Mouse (Mus musculus) cerebellum, adult 2 months (tissue): ENCODE measurements around the gene Nudt3. TPM values are rescaled to one million over a fixed set of nuclear protein-coding genes. Genes with fewer than 3 reads are reported as not detected.

Source experiments
- DNase-seq, 2 experiments: peaks; one replicate each; pipeline ENCODE4 v3.0.0; 2021
- H3K27ac ChIP-seq: fragments of 200-500 bp; 2 replicates; pipeline ENCODE4 v1.5.1; 2012; ENCODE audit warnings: low read length, control low read depth, inconsistent platforms; ENCODE audit not compliant: insufficient read depth
- H3K27me3 ChIP-seq: fragments of 200-500 bp; 2 replicates; pipeline ENCODE4 v1.6.1; 2012; ENCODE audit warnings: inconsistent platforms, mild to moderate bottlenecking, low read length, moderate library complexity; ENCODE audit not compliant: control insufficient read depth, insufficient read depth
- H3K4me1 ChIP-seq: fragments of 200-500 bp; 2 replicates; pipeline ENCODE4 v1.6.1; 2011; ENCODE audit warnings: low read length; ENCODE audit not compliant: control insufficient read depth, insufficient read depth
- H3K4me3 ChIP-seq: fragments of 200-500 bp; replicated peaks from 2 replicates; pipeline ENCODE3; 2011; ENCODE audit warnings: mild to moderate bottlenecking, low read depth, low read length, control low read depth; ENCODE audit not compliant: insufficient read depth
- CTCF ChIP-seq: fragments of 200-500 bp; IDR thresholded peaks from 2 replicates; pipeline ENCODE4 v1.5.1; 2011; ENCODE audit warnings: low read depth, mild to moderate bottlenecking, control low read depth, low read length, moderate library complexity, borderline replicate concordance; ENCODE audit not compliant: insufficient read depth
- POLR2A ChIP-seq: fragments of 200-500 bp; IDR thresholded peaks from 2 replicates; pipeline ENCODE4 v1.6.1; 2011; ENCODE audit warnings: low read length, control low read depth, borderline replicate concordance; ENCODE audit not compliant: insufficient read depth
- WGBS: fragments of 180-500 bp; shearing (Covaris S2); methylation state at CpG from one replicate; pipeline ENCODE4 v1.1.7; 2018; 5-methylcytosine and 5-hydroxymethylcytosine counted together
- polyA plus RNA-seq: library from polyadenylated mRNA; depleted of rRNA; stranded (reverse); fragments of >200 nt; gene quantifications from 2 replicates; pipeline ENCODE4 v1.2.3, GENCODE M21; 2012

Gene Nudt3
- polyA plus RNA-seq, 1 experiment, result 366 TPM

DNA sequence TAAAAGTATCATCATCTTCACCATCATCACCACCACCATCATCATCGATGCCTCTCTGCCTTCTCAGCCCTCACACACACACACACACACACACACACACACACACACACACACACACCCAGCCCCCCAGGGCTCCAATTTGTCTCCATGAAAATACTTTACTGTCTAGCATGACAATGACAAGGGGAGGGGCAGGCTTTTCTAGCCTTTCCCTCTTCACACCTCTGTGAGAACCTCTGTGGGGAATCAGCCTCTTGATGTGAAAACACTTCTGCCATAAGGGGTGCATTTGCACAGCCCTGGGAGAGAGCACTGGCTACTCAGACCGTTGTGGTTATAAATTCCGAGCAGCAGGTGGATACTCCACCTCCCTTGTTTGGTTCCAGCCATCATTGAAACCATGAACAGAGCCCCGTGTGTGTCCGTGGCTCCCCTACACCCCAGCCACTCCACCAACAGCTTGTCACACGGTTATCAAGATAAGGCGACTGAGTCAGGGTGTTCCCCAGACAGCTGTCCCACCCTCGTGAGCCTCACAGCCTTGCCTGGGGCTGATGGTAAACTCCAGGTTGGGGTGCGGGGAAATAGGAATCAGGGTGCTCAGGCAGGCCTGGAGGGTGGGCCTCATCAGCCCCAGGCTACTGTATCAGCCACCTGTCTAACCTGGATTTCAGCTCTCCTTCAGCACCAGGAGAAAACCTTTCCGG lies 30.1 kb upstream of the Nudt3 start:
- no peaks in the 10 kb centered on the region for H3K27me3 ChIP-seq
- WGBS, result 77% methylated on average over 10 of the region's 10 CpGs
- no peak overlapping the region for H3K27ac ChIP-seq
- no peak overlapping the region for H3K4me3 ChIP-seq
- peaks cover 17% of the 10 kb centered on the region; the same call in 1 of the 2 replicates for H3K4me1 ChIP-seq
- no peak for DNase-seq
- TF ChIP-seq POLR2A (no peak), CTCF (no peak)

DNA sequence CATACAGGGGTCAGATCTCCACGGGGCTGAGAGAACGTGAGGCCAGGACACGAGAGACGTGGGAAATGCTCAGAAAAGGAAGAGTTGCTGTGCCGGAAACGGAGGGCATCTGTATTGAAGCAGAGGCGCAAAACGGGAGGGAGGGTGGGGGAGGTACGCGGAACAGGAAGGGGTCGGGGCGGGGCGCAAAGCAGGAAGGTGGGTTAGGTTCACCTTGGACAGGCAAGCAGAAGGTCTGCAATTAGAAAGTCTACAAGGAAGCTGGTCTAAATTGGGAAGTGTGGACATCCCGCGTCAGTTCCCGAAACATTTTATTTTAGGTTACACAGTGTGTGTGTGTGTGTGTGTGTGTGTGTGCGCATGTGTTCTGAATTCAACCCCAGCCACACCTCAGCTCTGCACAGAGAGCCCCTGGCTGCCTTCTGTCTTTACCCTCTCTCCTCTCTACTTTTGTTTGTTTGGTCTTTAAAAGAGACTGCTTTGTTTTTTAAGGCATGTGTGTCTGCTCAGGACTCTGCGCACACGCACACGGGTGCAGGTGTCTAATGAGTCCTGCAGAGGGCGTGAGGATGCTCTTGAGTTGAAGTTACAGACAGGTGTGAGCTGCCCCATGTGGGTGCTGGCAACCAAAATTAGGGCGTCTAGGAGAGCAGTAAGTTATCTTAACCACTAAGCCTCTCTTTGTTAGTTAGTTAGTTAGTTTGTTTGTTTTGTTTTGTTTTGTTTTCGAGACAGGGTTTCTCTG lies 28.9 kb upstream of the Nudt3 start:
- no peak overlapping the region for H3K4me3 ChIP-seq
- no peaks in the 10 kb centered on the region for H3K27me3 ChIP-seq
- no peak for DNase-seq
- no peak for TF ChIP-seq CTCF
- H3K27ac ChIP-seq, result no peak overlapping the region
- WGBS, result 91% methylated on average over 23 of the region's 23 CpGs
- H3K4me1 ChIP-seq, result peaks cover 15% of the 10 kb centered on the region; the same call in 1 of the 2 replicates

DNA sequence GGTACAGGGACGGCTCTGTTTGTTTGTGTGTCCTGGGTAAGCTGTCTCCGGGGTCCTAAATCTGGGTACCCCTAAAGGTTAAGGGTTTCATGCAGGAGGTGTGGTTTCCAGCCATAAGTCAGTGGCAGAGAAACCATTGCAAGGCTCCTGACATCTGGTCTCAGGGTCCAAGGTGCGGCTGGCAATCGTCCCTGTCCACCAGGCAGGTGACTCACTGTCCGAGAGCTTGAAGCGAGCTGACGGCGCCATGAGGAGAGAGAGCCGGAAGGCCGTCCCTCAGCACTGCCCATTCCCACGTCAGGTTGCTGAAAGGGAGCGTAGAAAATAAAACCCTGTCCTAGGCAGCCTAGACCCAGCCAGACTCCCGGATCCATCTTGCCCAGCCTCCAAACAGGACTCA lies 27.3 kb upstream of the Nudt3 start:
- TF ChIP-seq CTCF (no peak), POLR2A (no peak)
- WGBS, result 52% methylated on average over 13 of the region's 13 CpGs
- Histone ChIP-seq H3K4me1 (peaks cover 26% of the 10 kb centered on the region), H3K4me3 (no peak overlapping the region), H3K27me3 (no peaks in the 10 kb centered on the region), H3K27ac (peak overlapping the region; percentile 0; the same call in 1 of the 2 replicates)
- peak in 1 of 2 experiments; percentile 59 for DNase-seq

DNA sequence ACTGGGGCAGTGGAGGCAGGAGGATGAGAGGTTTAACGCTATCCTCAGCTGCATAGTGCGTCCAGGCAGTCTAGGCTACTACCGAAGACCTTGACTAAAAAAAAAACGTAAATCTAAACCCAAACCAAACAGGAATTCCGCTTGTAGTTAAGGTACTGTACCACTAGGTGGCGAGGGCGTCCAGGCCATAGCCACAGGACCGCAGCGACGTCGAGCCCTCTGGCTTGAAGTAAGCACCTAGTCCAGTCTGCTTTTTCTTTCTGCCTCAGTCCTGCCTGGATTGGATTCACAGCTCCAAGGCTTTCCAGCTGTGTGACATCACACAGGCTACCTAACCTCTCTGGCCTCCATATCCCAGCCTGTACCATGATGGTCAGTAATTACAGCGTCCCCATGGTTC lies 26.9 kb upstream of the Nudt3 start:
- 0 out of 2 replicates have a peak overlapping the region, but pooled peaks have one; percentile 0 for H3K27ac ChIP-seq
- TF ChIP-seq CTCF (peak; percentile 96), POLR2A (no peak)
- no peak overlapping the region for H3K4me3 ChIP-seq
- no peaks in the 10 kb centered on the region for H3K27me3 ChIP-seq
- 8% methylated on average over 12 of the region's 12 CpGs for WGBS
- peak; percentile 83 to 84 for DNase-seq
- peaks cover 31% of the 10 kb centered on the region for H3K4me1 ChIP-seq

DNA sequence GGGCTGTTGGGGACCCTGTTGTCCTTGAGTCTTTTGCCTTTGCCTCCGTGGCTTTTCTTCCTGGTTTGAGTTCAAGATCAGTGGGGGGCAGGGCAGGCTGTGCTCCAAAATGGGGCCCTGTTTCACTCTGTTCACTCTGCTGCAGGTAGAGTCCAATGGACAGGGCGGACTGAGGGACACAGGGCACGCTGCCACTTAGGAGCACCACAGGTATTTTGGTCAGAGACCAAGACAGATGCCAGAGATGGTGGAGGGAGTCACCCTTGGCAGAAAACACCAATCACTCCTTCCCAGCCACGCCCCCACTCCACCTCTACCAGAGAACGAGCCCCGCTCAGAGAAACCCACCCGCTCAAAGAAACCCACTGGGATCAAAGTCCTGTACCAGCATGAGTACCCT lies 22.5 kb upstream of the Nudt3 start:
- no peak overlapping the region for H3K4me3 ChIP-seq
- no peak for TF ChIP-seq POLR2A
- TF ChIP-seq CTCF, result no peak
- peaks cover 43% of the 10 kb centered on the region for H3K4me1 ChIP-seq
- peak; percentile 60 to 65 for DNase-seq
- H3K27ac ChIP-seq, result peak overlapping the region; percentile 39; the same call in 1 of the 2 replicates
- 13% methylated on average over 7 of the region's 7 CpGs for WGBS
- H3K27me3 ChIP-seq, result no peaks in the 10 kb centered on the region

DNA sequence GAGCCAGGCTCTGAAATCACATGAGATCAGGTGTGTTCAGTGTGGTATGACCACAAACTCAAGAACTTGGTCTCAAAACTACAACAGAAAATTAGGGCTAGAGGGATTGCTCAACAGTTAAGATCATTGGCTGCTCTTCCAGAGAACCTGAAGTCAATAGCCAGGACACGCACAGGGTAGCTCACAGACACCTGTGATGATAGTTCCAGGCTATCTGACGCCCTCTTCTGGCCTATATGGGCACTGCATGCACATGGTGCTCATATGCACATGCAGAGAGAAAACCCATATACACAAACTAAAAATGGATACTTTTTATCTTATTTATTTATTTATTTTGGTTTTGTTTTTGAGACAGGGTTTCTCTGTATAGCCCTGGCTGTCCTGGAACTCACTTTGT lies 21.3 kb upstream of the Nudt3 start:
- DNase-seq, result no peak
- 52% methylated on average over 2 of the region's 2 CpGs for WGBS
- H3K4me3 ChIP-seq, result no peak overlapping the region
- peaks cover 40% of the 10 kb centered on the region for H3K4me1 ChIP-seq
- peak overlapping the region; percentile 99 for H3K27ac ChIP-seq
- H3K27me3 ChIP-seq, result no peaks in the 10 kb centered on the region
- TF ChIP-seq CTCF (peak; percentile 39; the same call in 1 of the 2 replicates), POLR2A (no peak)

DNA sequence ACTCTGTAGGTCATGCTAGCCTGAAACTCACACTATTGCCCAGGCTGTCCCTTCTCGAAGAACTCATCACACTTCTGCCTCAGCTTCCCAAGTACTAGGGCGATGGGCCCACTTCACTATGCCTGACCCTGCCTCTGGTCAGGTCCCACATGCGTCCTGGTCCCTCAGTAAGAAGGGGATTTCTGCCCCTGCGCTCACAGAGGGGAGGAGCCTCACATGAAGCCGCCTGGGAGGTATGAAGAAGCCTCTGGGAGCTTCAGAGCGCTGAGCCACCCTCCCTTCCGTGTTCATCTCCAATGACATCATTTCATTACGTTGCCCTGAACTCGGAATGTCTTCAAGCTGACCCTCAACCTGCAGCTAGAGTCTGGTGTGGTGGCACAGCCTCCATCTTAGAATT lies 20.5 kb upstream of the Nudt3 start:
- DNase-seq, result no peak
- Histone ChIP-seq H3K4me1 (peaks cover 48% of the 10 kb centered on the region), H3K27ac (peak overlapping the region; percentile 99), H3K27me3 (no peaks in the 10 kb centered on the region), H3K4me3 (no peak overlapping the region)
- 44% methylated on average over 9 of the region's 9 CpGs for WGBS
- no peak for TF ChIP-seq POLR2A
- TF ChIP-seq CTCF, result no peak

DNA sequence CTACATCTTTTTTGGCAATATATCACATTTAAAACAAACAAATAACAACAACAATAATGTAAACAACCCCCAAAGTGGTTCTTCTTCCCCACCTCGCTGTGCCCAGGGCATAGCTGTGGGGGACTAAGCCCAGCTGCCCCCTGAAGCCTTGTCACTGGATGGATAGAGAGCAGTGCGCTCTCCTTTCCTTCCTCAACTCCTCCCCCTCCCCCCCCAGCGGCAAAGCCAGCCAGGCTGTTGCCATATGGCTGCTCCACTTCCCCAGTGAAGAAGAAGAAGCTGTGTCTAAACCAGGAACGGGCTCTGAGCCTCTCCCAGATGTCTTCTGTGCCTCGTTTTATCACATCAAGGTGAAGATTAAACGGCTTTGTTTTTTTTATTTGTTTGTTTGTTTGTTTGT lies 19.8 kb upstream of the Nudt3 start:
- peak overlapping the region; percentile 99 for H3K27ac ChIP-seq
- peak overlapping the region; percentile 43 for H3K4me3 ChIP-seq
- 3% methylated on average over 6 of the region's 6 CpGs for WGBS
- TF ChIP-seq POLR2A (no peak), CTCF (no peak)
- H3K27me3 ChIP-seq, result no peaks in the 10 kb centered on the region
- peaks cover 52% of the 10 kb centered on the region for H3K4me1 ChIP-seq
- DNase-seq, result peak; percentile 64 to 77
